Mouse (Mus musculus) gastrocnemius, postnatal 36 days (tissue): Measurements from ENCODE around the gene Lpin1. TPM values are rescaled to one million over a fixed set of nuclear protein-coding genes. Genes with fewer than 3 reads are reported as not detected.

Experiments
- total RNA-seq, 2 experiments: library from RNA; stranded (reverse); gene quantifications; 2 replicates each; pipeline ENCODE4 v1.2.3; 2021

Lpin1 gene
- total RNA-seq, 2 experiments from 2014 or later, result 227 to 246 TPM

Other genes starting within 250 kb of the Lpin1 start
- 1 to 10 TPM; 2.2 to 2.6 TPM for gene Ntsr2, start 42.4 kb upstream of the Lpin1 start, total RNA-seq
- gene Greb1, start 189.9 kb upstream of the Lpin1 start, total RNA-seq, result 1 to 10 TPM in 1 of 2 experiments, under 1 TPM in 1; 0.86 to 1.1 TPM
- 100 to 1,000 TPM; 116 to 120 TPM for gene E2f6, start 200.0 kb upstream of the Lpin1 start, total RNA-seq